Mouse (Mus musculus): ENCODE data around the gene Jph3.

Jph3 gene

DNA sequence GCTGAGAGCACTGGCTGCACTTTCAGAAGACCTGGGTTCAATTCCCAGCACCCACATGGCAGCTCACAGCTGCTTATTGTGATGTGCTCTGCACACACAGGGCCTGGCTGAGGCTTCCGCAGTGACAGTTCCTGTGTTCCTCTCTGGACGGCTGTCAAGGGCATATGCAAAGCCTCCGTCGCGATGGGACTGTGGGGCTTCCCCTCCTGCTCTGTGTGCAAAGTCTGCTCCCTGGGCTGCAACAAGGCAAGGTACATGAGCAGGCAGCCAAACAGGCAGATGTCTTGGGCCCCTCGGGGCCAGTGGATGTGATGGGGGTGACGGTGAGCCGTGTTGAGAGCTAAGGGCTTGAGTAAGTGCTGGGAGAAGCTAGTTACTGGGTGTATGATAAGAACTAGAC, 59.4 kb downstream of the Jph3 start:
- no peak for DNase-seq (ENCODE audit: low spot score)

DNA sequence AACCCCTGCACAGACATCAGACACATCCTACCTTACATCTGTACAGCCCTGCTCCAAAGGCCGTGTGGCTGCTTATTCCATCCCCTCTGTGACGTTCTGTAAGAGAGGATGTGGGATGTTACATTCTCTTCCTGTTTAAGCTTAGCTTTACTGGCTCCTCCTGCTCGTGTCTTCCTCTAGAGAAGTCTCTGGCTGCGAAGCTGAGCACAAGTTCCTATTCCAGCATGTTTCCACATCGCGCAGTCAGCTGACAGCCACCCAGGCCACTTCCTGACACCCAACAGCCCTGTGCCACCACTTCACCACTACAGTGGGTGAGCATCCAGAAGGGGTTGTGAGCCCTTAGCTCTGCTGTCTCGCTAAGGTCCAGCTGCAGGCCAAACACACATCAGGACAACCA, 62.7 kb downstream of the Jph3 start:
- DNase-seq (ENCODE audit: low spot score): no peak

DNA sequence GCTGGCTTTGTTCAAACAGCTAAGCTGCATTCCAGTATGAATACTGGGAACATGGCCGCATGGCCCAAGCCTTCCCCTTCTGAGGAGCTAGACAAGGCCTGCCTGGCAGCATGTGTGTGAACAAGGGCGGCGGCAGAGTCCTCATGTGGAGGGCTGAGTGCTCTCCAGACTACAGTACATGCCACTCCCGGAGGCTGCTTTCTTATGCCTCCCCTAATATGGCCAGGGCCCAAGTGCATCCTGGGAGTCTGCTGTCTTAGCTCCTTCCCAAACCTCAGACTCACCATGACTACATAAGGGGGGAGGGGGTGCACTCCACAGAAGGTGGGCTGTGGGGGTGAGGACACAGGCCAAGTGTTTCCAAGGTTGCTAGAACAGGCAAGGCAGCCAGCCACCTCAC, 63.2 kb downstream of the Jph3 start:
- DNase-seq (ENCODE audit: low spot score): no peak

DNA sequence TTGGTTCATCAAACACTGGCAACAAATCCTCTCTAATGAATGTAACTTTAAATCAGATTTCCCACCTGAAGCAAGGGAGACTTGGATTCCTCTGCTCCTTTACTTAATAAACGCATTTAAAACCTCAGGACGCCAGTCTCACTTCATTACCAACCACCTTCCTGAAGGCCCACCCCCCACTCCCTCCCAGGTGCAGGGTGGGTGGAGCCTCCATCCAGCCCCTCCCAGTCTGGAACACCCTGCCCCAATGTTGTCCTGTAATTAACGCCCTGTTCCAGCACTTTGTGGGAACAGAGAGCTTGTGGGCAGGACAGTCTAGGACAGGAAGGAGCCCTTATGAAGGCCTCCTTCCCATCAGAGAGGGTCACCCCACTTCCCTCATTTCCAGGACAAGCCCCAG, 64.7 kb downstream of the Jph3 start:
- DNase-seq (ENCODE audit: low spot score): no peak

DNA sequence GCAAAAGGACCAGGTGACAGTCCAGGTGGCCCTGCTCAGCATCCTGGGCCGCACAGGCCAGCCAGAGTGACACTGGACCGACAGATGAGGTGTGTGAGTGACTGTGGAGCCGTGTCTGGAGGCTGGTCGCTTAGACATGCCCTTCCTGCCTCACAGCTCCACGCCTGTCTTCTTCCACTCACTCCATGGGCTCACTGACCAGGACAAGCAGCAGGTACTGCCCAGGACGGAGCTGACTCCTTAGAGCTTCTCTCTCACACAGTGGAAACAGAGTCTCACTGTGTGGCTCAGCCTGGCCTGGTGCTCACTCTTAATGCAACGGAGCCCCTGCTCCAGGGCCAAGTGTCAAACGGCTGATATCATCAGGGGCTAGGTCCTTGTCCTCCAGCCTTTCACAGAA, 66.0 kb downstream of the Jph3 start:
- no peak for DNase-seq (ENCODE audit: low spot score)

DNA sequence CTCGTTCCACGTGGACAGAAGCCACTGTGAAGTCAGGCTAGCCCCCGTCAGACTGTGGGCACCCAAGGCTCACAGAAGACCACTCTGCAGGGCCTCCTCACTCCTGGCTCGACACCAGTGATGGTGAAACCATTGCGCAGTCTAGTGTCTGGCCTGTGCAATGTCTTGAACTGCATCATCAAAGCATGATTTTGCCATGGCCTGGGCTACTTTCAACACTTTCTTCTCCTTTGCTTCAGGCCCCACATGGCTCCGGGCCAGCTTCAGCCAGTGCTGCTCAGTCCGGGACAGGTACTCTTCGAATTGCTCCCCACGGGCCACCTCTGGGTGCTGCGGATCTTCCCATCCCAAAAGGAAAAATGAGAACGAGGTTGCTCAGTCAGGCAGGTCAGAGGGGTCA, 67.0 kb downstream of the Jph3 start:
- DNase-seq (ENCODE audit: low spot score): no peak

DNA sequence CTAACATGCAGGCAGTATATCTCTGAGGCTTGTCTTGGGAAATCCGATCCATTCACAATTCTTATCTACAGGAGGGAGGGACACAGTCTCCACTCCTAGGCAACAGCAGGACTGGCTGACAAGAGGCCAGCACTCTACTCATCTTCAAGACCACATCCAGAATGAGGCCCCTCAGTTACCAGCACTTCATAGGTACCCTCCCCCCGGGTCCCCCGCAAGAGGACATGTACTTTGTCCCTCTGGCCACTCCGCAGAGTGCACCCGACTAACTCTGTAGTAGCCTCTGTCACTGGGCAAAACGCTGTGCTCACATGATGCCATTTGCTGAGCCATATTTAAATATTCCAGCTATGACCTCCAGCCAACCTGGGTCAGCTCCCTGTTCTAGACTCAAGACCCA, 69.0 kb downstream of the Jph3 start:
- DNase-seq (ENCODE audit: low spot score): no peak

DNA sequence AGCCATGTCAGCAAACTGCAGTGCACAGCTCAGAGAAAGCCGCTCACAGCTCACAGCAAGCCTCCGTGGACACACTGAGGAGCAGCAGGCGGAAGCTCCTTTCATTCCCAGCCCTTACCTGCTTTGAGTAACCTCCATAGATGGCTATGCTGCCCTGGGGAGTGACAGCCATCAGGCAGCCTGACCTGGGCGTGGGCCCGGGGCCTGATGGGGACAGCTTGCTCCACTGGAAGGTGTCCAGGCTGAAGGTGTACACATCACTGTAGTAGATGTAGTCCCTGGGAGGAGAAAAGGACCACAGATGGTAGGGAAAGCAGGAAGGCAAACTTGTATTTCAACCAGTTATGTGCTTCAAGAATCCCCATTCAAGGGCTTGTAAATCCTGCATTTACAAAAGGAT, 75.4 kb downstream of the Jph3 start:
- no peak for DNase-seq (ENCODE audit: low spot score)

DNA sequence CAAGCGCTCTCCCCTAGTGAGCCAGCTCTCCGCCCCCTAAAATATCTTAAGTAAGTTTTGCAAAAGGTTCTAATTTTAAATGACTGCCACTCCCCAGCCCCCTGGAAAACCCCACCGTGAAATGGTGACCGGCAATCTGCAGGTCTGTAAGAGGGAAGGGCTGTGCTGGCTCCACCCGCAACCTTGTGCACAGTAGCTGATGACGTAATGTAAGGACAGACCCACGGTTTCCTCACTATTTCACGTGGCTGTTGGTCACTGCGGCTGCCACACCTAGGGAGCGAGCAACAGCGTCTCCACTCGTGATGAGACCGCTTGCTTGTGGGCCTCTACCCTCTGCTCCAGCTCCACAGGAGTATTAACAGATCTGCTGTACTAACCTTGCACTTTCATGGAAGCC, 76.7 kb downstream of the Jph3 start:
- DNase-seq (ENCODE audit: low spot score): no peak

DNA sequence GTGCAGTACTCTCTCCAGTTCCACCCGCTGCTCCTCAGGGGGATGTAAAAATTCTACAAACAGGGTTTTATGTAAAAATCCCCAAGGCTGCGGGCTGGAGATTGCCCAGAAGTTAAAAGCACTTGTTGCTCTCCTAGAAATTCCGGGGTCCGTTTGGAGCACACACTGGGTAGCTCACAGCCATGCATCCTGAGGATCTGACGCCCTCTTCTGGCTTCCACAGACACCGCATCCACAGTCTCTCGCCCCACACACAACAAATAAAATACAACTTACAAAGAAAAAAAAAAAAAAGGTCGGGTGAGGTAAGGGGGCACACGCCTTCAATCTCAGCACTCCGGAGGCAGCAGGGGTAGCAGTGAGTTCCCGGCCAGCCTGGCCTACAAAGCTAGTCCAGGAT, 78.6 kb downstream of the Jph3 start:
- DNase-seq (ENCODE audit: low spot score): no peak

DNA sequence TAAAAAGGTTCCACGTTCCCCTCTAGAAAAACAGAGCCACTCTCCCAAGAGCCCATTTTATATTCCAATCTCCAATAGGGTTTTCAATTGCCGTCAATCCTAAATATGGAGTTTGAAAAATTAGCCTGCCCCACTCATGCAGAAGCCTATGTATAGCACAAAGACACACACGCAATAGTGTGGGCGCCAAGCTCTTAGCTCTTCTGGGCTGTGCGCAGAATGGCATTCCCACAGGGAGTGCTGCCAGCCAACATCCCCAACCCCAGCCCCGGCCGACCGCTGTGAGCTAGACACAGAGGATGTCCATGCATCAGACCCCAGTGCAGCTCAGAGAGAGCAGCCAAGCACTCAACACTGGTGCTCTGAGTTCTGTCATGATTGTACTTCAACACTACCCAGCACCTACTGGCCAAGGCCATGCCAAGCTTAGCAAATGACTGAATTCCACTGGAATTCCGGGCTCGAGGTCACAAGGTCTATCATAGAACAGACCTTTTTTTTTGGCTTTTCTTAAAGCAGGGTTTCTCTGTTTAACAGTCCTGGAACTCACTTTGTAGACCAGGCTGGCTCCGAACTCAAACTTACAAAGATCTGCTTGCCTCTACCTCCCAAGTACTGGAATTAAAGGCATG, 80.2 kb downstream of the Jph3 start:
- no peak for DNase-seq (ENCODE audit: low spot score)

DNA sequence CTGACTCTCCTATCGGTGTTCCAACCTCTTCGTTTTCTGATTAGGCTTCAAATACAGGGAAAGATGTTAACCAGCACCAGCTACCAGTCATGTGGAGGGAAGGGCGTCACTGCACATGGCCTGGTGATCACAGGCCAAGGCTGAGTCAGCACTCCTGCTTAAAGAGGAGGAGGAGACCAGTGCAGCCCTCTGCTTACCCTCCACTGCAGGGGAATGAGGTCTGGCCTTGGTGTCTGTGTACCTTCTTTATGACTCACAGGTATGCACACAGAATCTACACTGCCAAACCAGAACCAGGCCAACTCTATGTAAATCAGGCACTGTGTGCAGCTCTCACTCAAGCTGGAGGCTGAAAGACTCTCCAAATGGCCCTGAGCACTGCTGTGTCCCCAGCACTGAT, 82.1 kb downstream of the Jph3 start:
- DNase-seq (ENCODE audit: low spot score): no peak

DNA sequence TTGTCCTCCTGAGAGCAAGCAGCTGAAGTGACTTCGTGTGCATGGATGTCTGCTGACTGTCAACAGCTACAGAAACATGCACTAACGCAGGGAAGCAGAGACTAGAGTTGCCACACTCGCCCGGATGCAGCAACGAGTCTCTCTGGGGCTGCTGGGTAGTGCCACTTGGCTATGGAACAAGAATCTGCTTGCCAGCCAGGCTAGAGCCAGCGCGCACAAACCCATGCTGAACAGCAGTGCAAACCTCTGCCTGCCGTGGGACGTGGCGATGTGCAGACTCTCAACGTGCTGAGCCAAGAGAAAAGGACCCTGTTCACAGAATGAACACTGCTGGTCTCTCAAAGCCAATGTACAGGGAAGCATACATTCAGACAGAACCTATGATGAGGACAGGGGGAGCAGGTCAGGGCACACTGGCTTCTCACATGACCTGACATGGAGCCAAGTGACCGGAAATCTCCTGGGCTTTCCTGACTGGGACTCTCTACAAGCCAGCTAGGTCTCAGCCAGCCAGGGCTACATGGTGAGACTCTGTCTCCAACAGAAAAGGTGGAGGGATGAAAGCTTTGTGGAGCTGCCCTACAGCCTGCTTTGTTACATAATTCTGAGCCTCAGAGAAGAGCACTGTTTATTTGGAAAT, 82.6 kb downstream of the Jph3 start:
- DNase-seq (ENCODE audit: low spot score): no peak

DNA sequence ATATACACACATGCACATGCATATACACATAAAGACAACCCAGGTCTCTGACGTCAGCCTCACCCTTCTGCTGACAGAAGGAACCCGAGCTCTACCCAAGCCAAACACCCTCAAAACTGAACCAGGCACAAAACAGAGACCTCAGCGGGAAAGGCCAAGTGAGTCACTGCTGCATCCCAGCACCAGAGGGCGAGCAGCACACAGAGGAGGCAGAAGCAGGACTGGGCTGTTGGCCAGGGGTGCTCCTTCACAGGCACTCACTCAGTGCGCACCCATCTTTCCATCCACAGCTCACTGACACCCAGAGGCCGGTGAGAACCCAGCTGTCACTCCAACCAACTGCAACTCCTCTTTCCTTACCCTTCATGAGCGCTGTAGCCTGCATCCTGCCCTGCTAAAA, 88.8 kb downstream of the Jph3 start:
- no peak for DNase-seq (ENCODE audit: low spot score)

DNA sequence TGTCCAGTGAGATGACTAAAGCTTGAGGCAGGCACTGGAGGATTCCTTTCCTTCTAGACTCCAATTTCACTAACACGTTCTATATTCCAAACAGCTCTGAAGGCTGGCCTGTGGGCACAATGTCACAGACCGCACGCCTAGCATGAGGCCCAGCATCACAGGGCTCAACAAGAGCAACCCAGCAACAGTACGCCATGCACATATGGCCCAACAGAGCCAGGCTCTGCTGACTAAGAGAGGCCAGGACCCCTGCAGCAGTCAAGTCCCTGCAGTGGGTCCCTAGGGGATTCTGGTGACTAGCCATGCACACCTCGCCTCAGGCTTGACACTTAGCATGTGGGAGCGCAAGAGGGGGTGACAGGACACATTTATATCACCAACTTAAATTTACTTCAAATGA, 91.4 kb downstream of the Jph3 start:
- DNase-seq (ENCODE audit: low spot score): no peak

DNA sequence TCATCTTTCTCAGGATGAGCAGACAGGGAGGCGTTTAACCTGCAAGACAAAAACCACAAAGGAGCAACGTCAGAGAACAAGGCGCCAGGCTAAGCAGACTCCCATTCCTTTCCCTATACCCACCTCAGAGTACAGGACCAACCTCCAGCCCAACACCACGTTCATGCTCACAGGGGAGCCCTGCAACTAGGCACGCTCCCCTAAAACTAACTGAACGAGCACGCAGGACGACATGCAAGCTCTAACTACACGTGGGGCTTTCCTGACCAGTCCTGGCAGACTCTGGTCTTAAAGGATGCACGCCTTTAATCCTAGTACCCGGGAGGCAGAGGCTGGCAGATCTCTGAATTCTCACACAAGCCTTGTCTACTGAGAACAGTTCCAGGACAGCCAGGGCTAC, 91.9 kb downstream of the Jph3 start:
- DNase-seq (ENCODE audit: low spot score): no peak

DNA sequence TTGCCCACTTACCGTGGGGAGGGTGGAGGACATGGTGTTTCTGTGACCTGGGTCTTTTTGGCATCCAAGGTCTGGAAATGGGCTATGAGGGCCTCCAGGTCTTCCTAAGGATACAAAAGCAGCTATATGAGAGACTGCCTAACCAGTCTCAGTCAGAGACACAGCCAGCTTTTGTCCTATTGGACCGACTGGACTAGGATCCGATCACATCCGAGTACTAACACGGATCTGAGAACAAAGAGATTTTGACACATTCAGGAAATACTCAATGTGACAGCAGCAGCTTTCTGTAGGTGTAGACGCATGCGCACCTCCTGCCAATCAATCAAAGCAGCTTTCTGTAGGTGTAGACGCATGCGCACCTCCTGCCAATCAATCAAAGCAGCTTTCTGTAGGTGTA, 92.3 kb downstream of the Jph3 start:
- no peak for DNase-seq (ENCODE audit: low spot score)

DNA sequence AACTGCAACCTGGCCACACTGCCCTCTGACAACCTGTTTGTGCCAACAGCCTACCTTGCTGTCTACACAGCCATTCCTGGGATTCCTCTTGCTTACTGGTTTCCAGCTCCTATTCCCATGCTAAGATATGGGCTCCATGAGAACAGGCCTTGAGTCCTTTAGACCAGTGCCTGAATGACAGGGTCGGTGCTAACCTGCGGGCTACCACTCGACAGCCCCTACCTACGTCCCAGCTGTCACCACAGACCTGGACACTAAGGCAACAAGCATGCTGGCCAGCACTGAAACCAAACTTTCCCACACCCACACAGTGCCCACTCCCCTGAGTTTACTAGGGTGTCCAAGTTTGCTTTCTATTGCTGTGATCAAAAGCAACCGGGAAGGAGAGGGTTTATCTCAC, 98.3 kb downstream of the Jph3 start:
- DNase-seq (ENCODE audit: low spot score): no peak

DNA sequence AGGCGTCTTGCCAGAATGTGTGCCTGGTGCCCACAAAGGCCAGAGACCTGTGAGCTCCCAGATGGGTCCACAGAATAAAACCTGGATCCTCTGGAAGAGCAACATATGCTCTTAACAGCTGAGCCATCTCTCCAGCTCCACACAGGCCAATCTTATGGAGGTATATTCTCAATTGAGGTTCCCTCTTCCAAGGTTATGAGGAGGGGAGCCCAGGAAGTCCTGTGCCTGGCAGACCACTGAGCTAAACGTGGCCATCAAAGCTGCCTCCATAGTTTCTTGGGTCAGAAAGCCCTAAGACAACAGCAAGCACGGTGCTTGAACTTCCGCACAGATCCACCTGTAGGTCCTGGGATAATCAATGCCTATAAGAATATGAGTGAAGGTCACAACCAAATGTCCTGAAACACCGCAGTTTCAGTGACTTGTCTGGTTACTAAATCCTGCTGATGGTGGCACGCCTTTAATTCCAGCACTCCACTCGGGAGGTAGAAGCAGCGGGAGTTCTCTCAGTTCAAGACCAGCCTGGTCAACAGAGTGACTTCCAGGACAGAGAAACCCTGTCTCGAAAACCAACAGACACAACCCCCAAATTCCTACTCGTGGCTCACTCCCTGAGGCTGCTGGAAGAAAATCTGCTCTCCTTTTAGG, 99.1 kb downstream of the Jph3 start:
- no peak for DNase-seq (ENCODE audit: low spot score)

DNA sequence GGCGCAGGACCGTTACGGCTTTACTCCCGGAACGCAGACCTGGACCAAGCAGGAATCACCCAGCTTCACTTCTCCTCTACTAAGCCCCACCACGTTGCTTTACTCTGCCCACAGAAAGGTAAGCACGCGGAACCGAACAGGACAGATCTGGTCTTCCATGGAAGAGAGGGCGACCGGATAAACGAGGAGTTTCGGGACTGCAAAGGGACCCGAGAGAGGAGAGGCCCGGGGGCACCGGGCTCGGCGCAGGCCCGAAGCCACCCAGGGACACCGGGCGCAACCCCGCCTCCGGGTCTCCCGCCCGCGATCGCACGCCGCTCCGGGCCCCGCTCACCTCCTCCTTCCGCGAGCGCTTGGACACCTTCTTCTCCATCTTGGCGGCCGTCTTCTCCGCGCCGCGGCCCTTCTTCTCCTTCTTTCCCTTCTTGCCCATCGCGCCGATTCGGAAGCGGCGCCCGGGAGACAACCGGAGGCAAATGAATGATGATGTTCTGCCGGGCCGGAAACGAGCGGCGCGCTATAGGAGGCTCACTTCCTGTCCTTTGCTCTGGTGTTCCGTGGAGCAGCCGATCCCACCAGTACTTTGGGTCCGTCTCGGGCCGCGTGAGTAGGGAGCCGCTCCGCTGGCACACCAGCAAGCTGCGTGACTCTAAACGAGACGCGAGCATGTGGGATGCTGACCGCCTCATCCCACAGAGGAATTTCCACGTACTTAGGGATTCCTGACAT, 99.8 kb downstream of the Jph3 start, which contains the start of gene Klhdc4:
Klhdc4 (minus strand) TSS at position 522 of the 729 bp plus-strand sequence.
- peak; percentile 79 for DNase-seq (ENCODE audit: low spot score)

DNA sequence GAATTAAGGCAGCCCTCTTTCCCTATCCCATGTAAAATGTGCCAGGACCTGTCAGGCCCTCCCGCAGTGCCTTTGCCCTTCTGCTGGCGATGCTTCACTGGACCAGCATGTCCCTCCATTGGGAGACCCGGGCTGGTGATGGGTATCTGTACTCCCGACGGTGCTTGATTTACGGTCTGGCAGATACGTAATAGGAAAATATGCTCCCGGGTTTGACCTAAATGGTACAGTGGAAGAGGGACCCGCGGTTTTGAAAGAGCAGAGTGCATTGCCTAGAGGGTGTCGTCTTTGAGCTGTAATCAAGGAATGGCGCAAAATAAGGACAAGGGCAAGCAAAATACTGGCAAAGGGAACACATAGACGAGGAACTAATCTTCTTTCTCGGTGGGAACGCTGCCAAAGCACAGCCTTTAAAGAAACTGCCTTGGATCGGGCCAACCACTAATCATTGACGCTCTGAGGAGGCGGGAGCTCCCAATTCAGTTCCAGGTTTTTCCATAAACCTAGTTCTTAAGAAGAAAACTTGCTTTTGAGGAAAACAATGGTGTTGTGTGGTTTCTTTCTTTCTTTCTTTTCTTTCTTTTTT, 100.4 kb downstream of the Jph3 start:
- no peak for DNase-seq (ENCODE audit: low spot score)

DNA sequence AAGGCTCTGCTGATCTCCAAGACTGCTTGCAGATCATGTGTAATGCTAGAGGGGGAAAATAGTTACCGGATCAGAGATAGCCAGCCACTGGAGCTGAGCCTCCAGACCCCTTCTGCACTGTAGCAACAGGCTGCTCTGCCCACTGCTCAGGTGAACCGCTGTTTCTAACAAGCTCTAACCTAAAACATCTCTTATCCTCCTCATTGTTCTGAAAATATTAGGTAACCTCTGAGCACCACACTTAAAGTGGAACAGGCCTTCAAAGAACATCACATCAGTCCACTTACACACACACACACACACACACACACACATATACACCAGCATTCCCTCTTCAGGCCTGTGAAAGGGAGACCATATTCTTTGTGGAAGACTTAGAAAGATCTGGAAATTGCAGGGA, 102.6 kb downstream of the Jph3 start:
- DNase-seq (ENCODE audit: low spot score): no peak

DNA sequence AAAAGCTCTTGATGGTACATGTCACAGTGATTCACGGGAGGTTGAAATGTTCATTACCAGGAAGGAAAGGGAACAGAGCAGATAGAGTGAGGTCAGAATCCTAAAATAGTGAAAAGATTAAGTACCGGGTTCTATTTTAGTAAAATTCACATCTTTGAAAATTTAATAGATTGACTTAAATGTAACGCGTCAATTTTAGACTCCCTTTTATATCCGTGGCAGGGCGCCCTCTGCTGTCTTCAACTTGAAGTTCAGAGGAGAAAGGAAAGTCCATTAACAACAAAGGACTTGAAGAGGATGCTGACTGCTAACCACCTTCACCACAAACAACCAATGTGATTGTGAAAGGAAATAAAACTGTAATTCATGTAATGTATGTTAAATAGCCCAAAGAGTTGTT, 103.1 kb downstream of the Jph3 start:
- no peak for DNase-seq (ENCODE audit: low spot score)

All from ovary, postnatal 10 days (tissue).